Mouse (Mus musculus): ENCODE data around the gene Csrp2. TPM values are rescaled to one million over a fixed set of nuclear protein-coding genes. Genes with fewer than 3 reads are reported as not detected.

The Csrp2 gene
- polyA plus RNA-seq, 1 experiment from 2014 or later: 15.7 TPM

- Histone ChIP-seq H3K4me2 (no peak overlapping the region), H3K4me3 (replicated peaks) (no peak overlapping the region), H3K36me3 (replicated peaks) (no peaks in the 10 kb centered on the region), H3K27ac (replicated peaks) (no peak overlapping the region), H3K4me1 (replicated peaks) (peaks cover 4% of the 10 kb centered on the region; the same call in 1 of the 2 replicates), H3K27me3 (no peaks in the 10 kb centered on the region), H3K9ac (no peak overlapping the region), H3K9me3 (replicated peaks) (no peaks in the 10 kb centered on the region)
- WGBS (ENCODE audit: insufficient replicate concordance): 66% methylated on average over 5 of the region's 5 CpGs
- ATAC-seq (ENCODE audit: insufficient read depth): no peak
These were observed 14.0 kb downstream of the Csrp2 start for GRCm38 (mm10) chr10:110933584-110933983.

- no peak for ATAC-seq (ENCODE audit: insufficient read depth)
- WGBS (ENCODE audit: insufficient replicate concordance): 78% methylated on average over 11 of the region's 11 CpGs
- Histone ChIP-seq H3K27me3 (no peaks in the 10 kb centered on the region), H3K9ac (no peak overlapping the region), H3K4me2 (no peak overlapping the region), H3K4me3 (replicated peaks) (no peak overlapping the region), H3K9me3 (replicated peaks) (no peaks in the 10 kb centered on the region), H3K27ac (replicated peaks) (no peak overlapping the region), H3K36me3 (replicated peaks) (no peaks in the 10 kb centered on the region), H3K4me1 (replicated peaks) (peaks cover 4% of the 10 kb centered on the region; the same call in 1 of the 2 replicates)
These were observed 15.5 kb downstream of the Csrp2 start for GRCm38 (mm10) chr10:110935081-110935480.

- H3K36me3 ChIP-seq (replicated peaks): no peaks in the 10 kb centered on the region
- 25% methylated on average over 7 of the region's 7 CpGs for WGBS (ENCODE audit: insufficient replicate concordance)
These were observed 16.1 kb downstream of the Csrp2 start for GRCm38 (mm10) chr10:110935669-110936068.

GRCm38 (mm10) chr10:110938361-110938760 lies 18.8 kb downstream of the Csrp2 start:
- Histone ChIP-seq H3K36me3 (replicated peaks) (peaks cover 9% of the 10 kb centered on the region), H3K4me2 (no peak overlapping the region), H3K9ac (no peak overlapping the region), H3K27me3 (no peaks in the 10 kb centered on the region), H3K4me3 (replicated peaks) (no peak overlapping the region), H3K4me1 (replicated peaks) (peaks cover 4% of the 10 kb centered on the region; the same call in 1 of the 2 replicates), H3K9me3 (replicated peaks) (no peaks in the 10 kb centered on the region), H3K27ac (replicated peaks) (no peak overlapping the region)
- 74% methylated on average over 7 of the region's 7 CpGs for WGBS (ENCODE audit: insufficient replicate concordance)
- no peak for ATAC-seq (ENCODE audit: insufficient read depth)

More at GRCm38 (mm10) chr10:110935669-110936068, 16.1 kb downstream of the Csrp2 start:
- Histone ChIP-seq H3K9me3 (replicated peaks) (no peaks in the 10 kb centered on the region), H3K4me1 (replicated peaks) (peaks cover 4% of the 10 kb centered on the region; the same call in 1 of the 2 replicates), H3K9ac (no peak overlapping the region), H3K4me3 (replicated peaks) (no peak overlapping the region), H3K27ac (replicated peaks) (no peak overlapping the region), H3K27me3 (no peaks in the 10 kb centered on the region), H3K4me2 (no peak overlapping the region)
- no peak for ATAC-seq (ENCODE audit: insufficient read depth)

GRCm38 (mm10) chr10:110938841-110939549 lies 19.4 kb downstream of the Csrp2 start:
- Histone ChIP-seq H3K27ac (replicated peaks) (no peak overlapping the region), H3K4me2 (no peak overlapping the region), H3K9me3 (replicated peaks) (no peaks in the 10 kb centered on the region), H3K4me1 (replicated peaks) (peaks cover 4% of the 10 kb centered on the region; the same call in 1 of the 2 replicates), H3K27me3 (no peaks in the 10 kb centered on the region), H3K36me3 (replicated peaks) (peaks cover 9% of the 10 kb centered on the region), H3K4me3 (replicated peaks) (no peak overlapping the region), H3K9ac (no peak overlapping the region)
- no peak for ATAC-seq (ENCODE audit: insufficient read depth)
- 79% methylated on average over 19 of the region's 19 CpGs for WGBS (ENCODE audit: insufficient replicate concordance)

- Histone ChIP-seq H3K9me3 (replicated peaks) (no peaks in the 10 kb centered on the region), H3K4me1 (replicated peaks) (peaks cover 4% of the 10 kb centered on the region; the same call in 1 of the 2 replicates), H3K9ac (no peak overlapping the region), H3K4me2 (no peak overlapping the region), H3K36me3 (replicated peaks) (peaks cover 9% of the 10 kb centered on the region), H3K4me3 (replicated peaks) (no peak overlapping the region), H3K27ac (replicated peaks) (no peak overlapping the region), H3K27me3 (no peaks in the 10 kb centered on the region)
- ATAC-seq (ENCODE audit: insufficient read depth): no peak
- 85% methylated on average over 4 of the region's 4 CpGs for WGBS (ENCODE audit: insufficient replicate concordance)
These were observed 20.1 kb downstream of the Csrp2 start for GRCm38 (mm10) chr10:110939717-110940116.

- no peak overlapping the region for H3K9ac ChIP-seq
- H3K36me3 ChIP-seq (replicated peaks): peaks cover 9% of the 10 kb centered on the region
- H3K9me3 ChIP-seq (replicated peaks): no peaks in the 10 kb centered on the region
- WGBS (ENCODE audit: insufficient replicate concordance): 68% methylated on average over 13 of the region's 13 CpGs
- H3K4me2 ChIP-seq: no peak overlapping the region
- H3K4me3 ChIP-seq (replicated peaks): no peak overlapping the region
- H3K27ac ChIP-seq (replicated peaks): no peak overlapping the region
- no peaks in the 10 kb centered on the region for H3K4me1 ChIP-seq (replicated peaks)
- no peak for ATAC-seq (ENCODE audit: insufficient read depth)
- no peaks in the 10 kb centered on the region for H3K27me3 ChIP-seq
These were observed 21.3 kb downstream of the Csrp2 start for GRCm38 (mm10) chr10:110940740-110941398.

- Histone ChIP-seq H3K36me3 (replicated peaks) (peaks cover 18% of the 10 kb centered on the region), H3K4me2 (no peak overlapping the region)
- 83% methylated on average over 11 of the region's 11 CpGs for WGBS (ENCODE audit: insufficient replicate concordance)
These were observed 22.4 kb downstream of the Csrp2 start for GRCm38 (mm10) chr10:110941968-110942367.

GRCm38 (mm10) chr10:110942806-110943205 lies 23.2 kb downstream of the Csrp2 start:
- no peak overlapping the region for H3K9ac ChIP-seq
- H3K9me3 ChIP-seq (replicated peaks): no peaks in the 10 kb centered on the region
- 74% methylated on average over 9 of the region's 9 CpGs for WGBS (ENCODE audit: insufficient replicate concordance)
- no peak overlapping the region for H3K27ac ChIP-seq (replicated peaks)
- no peak overlapping the region for H3K4me3 ChIP-seq (replicated peaks)
- H3K27me3 ChIP-seq: no peaks in the 10 kb centered on the region
- H3K36me3 ChIP-seq (replicated peaks): peaks cover 23% of the 10 kb centered on the region
- no peak for ATAC-seq (ENCODE audit: insufficient read depth)
- H3K4me2 ChIP-seq: no peak overlapping the region
- H3K4me1 ChIP-seq (replicated peaks): no peaks in the 10 kb centered on the region

More at GRCm38 (mm10) chr10:110941968-110942367, 22.4 kb downstream of the Csrp2 start:
- H3K4me3 ChIP-seq (replicated peaks): no peak overlapping the region
- no peaks in the 10 kb centered on the region for H3K4me1 ChIP-seq (replicated peaks)
- H3K9ac ChIP-seq: no peak overlapping the region
- H3K27me3 ChIP-seq: no peaks in the 10 kb centered on the region
- H3K27ac ChIP-seq (replicated peaks): no peak overlapping the region
- ATAC-seq (ENCODE audit: insufficient read depth): no peak
- no peaks in the 10 kb centered on the region for H3K9me3 ChIP-seq (replicated peaks)

GRCm38 (mm10) chr10:110944175-110944574 lies 24.6 kb downstream of the Csrp2 start:
- WGBS (ENCODE audit: insufficient replicate concordance): 81% methylated on average over 11 of the region's 11 CpGs
- Histone ChIP-seq H3K9me3 (replicated peaks) (no peaks in the 10 kb centered on the region), H3K4me1 (replicated peaks) (no peaks in the 10 kb centered on the region), H3K9ac (no peak overlapping the region), H3K36me3 (replicated peaks) (peaks cover 24% of the 10 kb centered on the region), H3K4me2 (no peak overlapping the region), H3K27me3 (no peaks in the 10 kb centered on the region), H3K4me3 (replicated peaks) (no peak overlapping the region), H3K27ac (replicated peaks) (no peak overlapping the region)
- no peak for ATAC-seq (ENCODE audit: insufficient read depth)

GRCm38 (mm10) chr10:110945966-110946365 lies 26.4 kb downstream of the Csrp2 start:
- H3K4me3 ChIP-seq (replicated peaks): no peak overlapping the region
- no peak overlapping the region for H3K4me2 ChIP-seq
- ATAC-seq (ENCODE audit: insufficient read depth): no peak
- H3K9ac ChIP-seq: no peak overlapping the region
- no peaks in the 10 kb centered on the region for H3K9me3 ChIP-seq (replicated peaks)
- WGBS (ENCODE audit: insufficient replicate concordance): 84% methylated on average over 12 of the region's 12 CpGs
- no peaks in the 10 kb centered on the region for H3K4me1 ChIP-seq (replicated peaks)
- H3K27ac ChIP-seq (replicated peaks): no peak overlapping the region
- H3K36me3 ChIP-seq (replicated peaks): peaks cover 33% of the 10 kb centered on the region
- no peaks in the 10 kb centered on the region for H3K27me3 ChIP-seq

Data from liver, embryonic 15.5 days (tissue).